Mouse (Mus musculus) embryo, embryonic 10 days (tissue): ENCODE results near the gene Ppat.
A peak's percentile ranks its signal among the peaks of the same experiment; 100 is the strongest.

ENCODE experiments used
- DNase-seq: peaks from one replicate; pipeline ENCODE4 v3.0.0-alpha.2; 2015; ENCODE audit warnings: low spot score

Ppat gene

DNA sequence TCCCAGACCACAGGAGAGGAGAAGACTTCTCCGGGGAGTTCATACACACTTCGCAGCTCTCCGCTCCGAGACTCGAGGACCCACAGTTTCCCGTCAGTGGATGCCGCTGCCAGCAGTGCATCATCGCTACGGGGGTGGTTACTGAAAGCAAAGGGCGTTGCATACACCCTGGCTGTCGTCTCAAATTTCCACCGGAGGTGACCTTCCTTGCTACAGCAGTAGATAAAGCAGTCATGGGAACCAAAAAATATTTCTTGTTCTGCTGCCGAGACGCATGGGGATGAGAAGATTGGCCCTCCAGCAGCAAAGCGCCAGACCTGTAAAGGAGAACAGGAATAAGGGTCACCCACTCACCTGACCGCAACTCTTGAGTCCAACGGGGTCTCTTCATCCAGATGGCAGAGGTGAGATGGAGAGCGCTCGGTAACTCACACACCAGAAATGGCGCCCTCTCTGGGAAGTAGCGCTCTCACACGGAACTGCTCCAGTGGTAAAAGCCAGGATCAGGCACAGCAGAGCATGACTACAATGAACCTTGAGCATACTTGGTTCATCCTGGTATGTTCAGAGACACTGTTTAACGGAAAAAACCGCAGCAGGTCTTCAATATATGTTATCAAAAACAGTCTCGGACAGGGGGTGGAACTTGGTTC is 75.1 kb downstream of the Ppat start:
- no peak for DNase-seq

DNA sequence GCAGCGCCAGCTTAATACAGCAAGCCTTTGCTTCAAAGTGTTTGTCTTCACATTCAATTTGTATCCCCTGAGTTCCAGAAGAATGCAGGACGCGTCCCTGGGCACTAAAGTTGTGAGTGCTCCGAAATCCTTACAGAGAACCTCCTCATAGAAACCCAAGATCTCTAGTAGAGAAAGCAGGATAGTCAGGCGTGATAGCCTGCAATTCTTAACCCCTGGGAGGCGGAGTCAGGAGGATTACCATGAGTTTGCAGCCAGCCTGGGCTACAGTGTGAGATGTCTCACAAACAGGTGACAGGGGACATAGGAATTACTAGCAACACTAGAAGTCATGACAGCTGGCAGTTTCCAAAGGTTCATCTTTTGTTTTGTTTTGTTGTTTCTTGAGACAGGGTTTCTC is 81.8 kb downstream of the Ppat start:
- DNase-seq: no peak

GRCm38 (mm10) chr5:76868693-76869286 is 82.6 kb downstream of the Ppat start:
- DNase-seq: peak; percentile 71

- DNase-seq: no peak
Observed at GRCm38 (mm10) chr5:76866819-76867218, 84.6 kb downstream of the Ppat start.
